Mouse (Mus musculus) C3H10T1/2 (cell line): Measurements from ENCODE around the gene Tex19.1. TPM values are rescaled to one million over a fixed set of nuclear protein-coding genes. Genes with fewer than 3 reads are reported as not detected.

ENCODE experiments used
- polyA plus RNA-seq, 2 experiments: library from polyadenylated mRNA; unstranded; fragments of >200 nt; fragmentation: generic; extraction: Trizol; gene quantifications; one replicate each; pipeline ENCODE4 v1.2.1; 2012; ENCODE audit warnings: missing spikeins in 2 of 2

The Tex19.1 gene
- polyA plus RNA-seq: not detected

GRCm38 (mm10) chr11:121145865-121146264, at the start of gene Tex19.1:
TSS of gene Tex19.1 (plus strand) at chr11:121146143.

GRCm38 (mm10) chr11:121118577-121118976, 27.4 kb upstream of the Tex19.1 start, which contains the start of gene Tex19.2:
TSS of gene Tex19.2 (minus strand) at chr11:121118677.

GRCm38 (mm10) chr11:121159971-121160370, 14.0 kb downstream of the Tex19.1 start, which contains the start of gene Uts2r:
TSS of gene Uts2r (plus strand) at chr11:121160271.

Other genes with a start within 250 kb of the Tex19.1 start
- gene Ccdc57, start 213.3 kb upstream of the Tex19.1 start, polyA plus RNA-seq: 1 to 10 TPM; 1.1 to 5.6 TPM
- gene Slc16a3, start 197.7 kb upstream of the Tex19.1 start, polyA plus RNA-seq: 1 to 10 TPM in 1 of 2 experiments, under 1 TPM in 1; 0.98 to 1.5 TPM
- gene Csnk1d, start 154.8 kb upstream of the Tex19.1 start, polyA plus RNA-seq: 100 to 1,000 TPM in 1 of 2 experiments, 10 to 100 TPM in 1; 48.0 to 125 TPM
- under 1 TPM in 1 of 2 experiments, not detected in 1; 0.06 TPM for gene Cd7, start 106.7 kb upstream of the Tex19.1 start, polyA plus RNA-seq
- not detected for gene Sectm1b, start 82.6 kb upstream of the Tex19.1 start, polyA plus RNA-seq
- under 1 TPM in 1 of 2 experiments, not detected in 1; 0.07 TPM for gene Sectm1a, start 64.9 kb upstream of the Tex19.1 start, polyA plus RNA-seq
- under 1 TPM in 1 of 2 experiments, not detected in 1; 0.02 TPM for gene Tex19.2, start 27.5 kb upstream of the Tex19.1 start, polyA plus RNA-seq
- gene Uts2r, start 14.1 kb downstream of the Tex19.1 start, polyA plus RNA-seq: not detected
- 10 to 100 TPM in 1 of 2 experiments, 1 to 10 TPM in 1; 7.1 to 18.4 TPM for gene Hexdc, start 58.3 kb downstream of the Tex19.1 start, polyA plus RNA-seq
- 10 to 100 TPM; 16.4 to 16.7 TPM for gene Ogfod3, start 58.6 kb downstream of the Tex19.1 start, polyA plus RNA-seq
- gene Cybc1, start 83.2 kb downstream of the Tex19.1 start, polyA plus RNA-seq: 10 to 100 TPM; 12.7 to 49.8 TPM
- 10 to 100 TPM in 1 of 2 experiments, 1 to 10 TPM in 1; 2.2 to 22.5 TPM for gene Narf, start 91.1 kb downstream of the Tex19.1 start, polyA plus RNA-seq
- gene Foxk2, start 113.8 kb downstream of the Tex19.1 start, polyA plus RNA-seq: 10 to 100 TPM; 13.2 to 23.6 TPM
- 10 to 100 TPM; 27.4 to 72.2 TPM for gene Wdr45b, start 208.3 kb downstream of the Tex19.1 start, polyA plus RNA-seq
- 10 to 100 TPM in 1 of 2 experiments, under 1 TPM in 1; 0.19 to 11.7 TPM for gene Rab40b, start 242.1 kb downstream of the Tex19.1 start, polyA plus RNA-seq